Mouse (Mus musculus) gastrocnemius, adult 8-10 months (tissue): ENCODE measurements at regions not wholly inside any gene's neighbourhood (a gene's known extent, or its start where the extent isn't known, plus 50 kb on each side); places are given as distances from the start of the nearest gene placed in this dataset.

ENCODE experiments used
- DNase-seq, 2 experiments: peaks; one replicate each; pipeline ENCODE4 v3.0.0; 2022; ENCODE audit warnings: low spot score in 2 of 2

- no peak for DNase-seq
These were observed 322.8 kb downstream of the Med10 start for GRCm38 (mm10) chr13:70124860-70125545.

GRCm38 (mm10) chr13:70127310-70127709 is 325.1 kb downstream of the Med10 start:
- no peak for DNase-seq

GRCm38 (mm10) chr13:70134544-70134943 is 332.3 kb downstream of the Med10 start:
- DNase-seq: no peak

GRCm38 (mm10) chr13:70136209-70136608 is 334.0 kb downstream of the Med10 start:
- no peak for DNase-seq

- DNase-seq: no peak
These were observed 342.3 kb downstream of the Med10 start for GRCm38 (mm10) chr13:70144461-70144860.

- DNase-seq: no peak
These were observed 343.3 kb downstream of the Med10 start for GRCm38 (mm10) chr13:70145466-70145865.

- DNase-seq: no peak
These were observed 347.1 kb downstream of the Med10 start for GRCm38 (mm10) chr13:70149041-70149898.

GRCm38 (mm10) chr13:70149899-70150184 is 347.6 kb downstream of the Med10 start:
- no peak for DNase-seq

GRCm38 (mm10) chr13:70153062-70153461 is 350.9 kb downstream of the Med10 start:
- DNase-seq: no peak

GRCm38 (mm10) chr13:70155596-70155995 is 353.4 kb downstream of the Med10 start:
- no peak for DNase-seq

GRCm38 (mm10) chr13:70156975-70157588 is 354.9 kb downstream of the Med10 start:
- DNase-seq: no peak

GRCm38 (mm10) chr13:70159065-70159464 is 356.9 kb downstream of the Med10 start:
- DNase-seq: no peak

- no peak for DNase-seq
These were observed 357.4 kb downstream of the Med10 start for GRCm38 (mm10) chr13:70159604-70160003.

GRCm38 (mm10) chr13:70162115-70162514 is 359.9 kb downstream of the Med10 start:
- DNase-seq: no peak

GRCm38 (mm10) chr13:70165511-70166225 is 363.5 kb downstream of the Med10 start:
- DNase-seq: no peak

GRCm38 (mm10) chr13:70167747-70168146 is 365.6 kb downstream of the Med10 start:
- no peak for DNase-seq

- DNase-seq: no peak
These were observed 366.7 kb downstream of the Med10 start for GRCm38 (mm10) chr13:70168906-70169305.

- no peak for DNase-seq
These were observed 374.9 kb downstream of the Med10 start for GRCm38 (mm10) chr13:70177066-70177465.

- no peak for DNase-seq
These were observed 375.9 kb downstream of the Med10 start for GRCm38 (mm10) chr13:70178073-70178491.

- no peak for DNase-seq
These were observed 388.8 kb downstream of the Med10 start for GRCm38 (mm10) chr13:70190978-70191377.

GRCm38 (mm10) chr13:70192101-70193025 is 390.2 kb downstream of the Med10 start:
- DNase-seq: no peak
